Comparison of ENCODE assay signal across 26 mouse cellular contexts in genomic region chr10:107844906-107845305, GRCm38 (mm10).
"Had no signal": no experiment of that assay in that cellular context is flagged by ENCODE, and none has a peak within 500 bp of the region (broad histone marks: within the 10 kb centered on the region; RNA-seq: fewer than 3 reads in every experiment).

No protein-coding gene starts in this region.

- H3K4me3 ChIP-seq: embryonic facial prominence, embryonic 10.5 days; embryonic facial prominence, embryonic 12.5 days; embryonic facial prominence, embryonic 13.5 days; embryonic facial prominence, embryonic 15.5 days; erythroblast, embryonic 14.5 days; forebrain, embryonic 10.5 days; forebrain, embryonic 12.5 days; forebrain, embryonic 13.5 days; forebrain, embryonic 15.5 days; gastrocnemius, adult 2 months; heart, adult 2 months had no signal

- H3K4me1 ChIP-seq: embryonic facial prominence, embryonic 10.5 days; embryonic facial prominence, embryonic 12.5 days; embryonic facial prominence, embryonic 13.5 days; embryonic facial prominence, embryonic 15.5 days; forebrain, embryonic 10.5 days; forebrain, embryonic 12.5 days; forebrain, embryonic 13.5 days; forebrain, embryonic 15.5 days had no signal

- H3K9me3 ChIP-seq: embryonic facial prominence, embryonic 10.5 days; embryonic facial prominence, embryonic 12.5 days; embryonic facial prominence, embryonic 13.5 days; embryonic facial prominence, embryonic 15.5 days; forebrain, embryonic 10.5 days; forebrain, embryonic 12.5 days; forebrain, embryonic 13.5 days; forebrain, embryonic 15.5 days had no signal

- H3K27me3 ChIP-seq: embryonic facial prominence, embryonic 12.5 days; embryonic facial prominence, embryonic 13.5 days; embryonic facial prominence, embryonic 15.5 days; forebrain, embryonic 12.5 days; forebrain, embryonic 13.5 days; forebrain, embryonic 15.5 days had no signal

- H3K4me2 ChIP-seq: embryonic facial prominence, embryonic 12.5 days; embryonic facial prominence, embryonic 13.5 days; embryonic facial prominence, embryonic 15.5 days; forebrain, embryonic 12.5 days; forebrain, embryonic 13.5 days; forebrain, embryonic 15.5 days had no signal

- DNase-seq: cerebellum, adult 9-11 months; cerebellum, postnatal 10 days; cerebellum, postnatal 14 days; cerebellum, postnatal 25 days; cerebellum, postnatal 36 days; embryo, embryonic 11 days; forebrain, postnatal 0 days; gastrocnemius, adult 2 months; gastrocnemius, postnatal 10 days; gastrocnemius, postnatal 14 days; gastrocnemius, postnatal 25 days; gastrocnemius, postnatal 36 days; heart, adult 11 months; heart, adult 18-20 months; heart, adult 2 months had no signal

- H3K27ac ChIP-seq: embryonic facial prominence, embryonic 10.5 days; embryonic facial prominence, embryonic 12.5 days; embryonic facial prominence, embryonic 13.5 days; embryonic facial prominence, embryonic 15.5 days; forebrain, embryonic 10.5 days; forebrain, embryonic 12.5 days; forebrain, embryonic 13.5 days; forebrain, embryonic 15.5 days; gastrocnemius, adult 2 months; heart, adult 2 months had no signal

- ATAC-seq: forebrain, embryonic 13.5 days; forebrain, embryonic 14.5 days; forebrain, embryonic 15.5 days; forebrain, embryonic 16.5 days; forebrain, postnatal 0 days had no signal

- H3K9ac ChIP-seq: embryonic facial prominence, embryonic 12.5 days; embryonic facial prominence, embryonic 13.5 days; embryonic facial prominence, embryonic 15.5 days; forebrain, embryonic 12.5 days; forebrain, embryonic 13.5 days; forebrain, embryonic 15.5 days; forebrain, postnatal 0 days had no signal

- H3K36me3 ChIP-seq: embryonic facial prominence, embryonic 10.5 days; embryonic facial prominence, embryonic 12.5 days; embryonic facial prominence, embryonic 13.5 days; embryonic facial prominence, embryonic 15.5 days; forebrain, embryonic 10.5 days; forebrain, embryonic 12.5 days; forebrain, embryonic 15.5 days had no signal
